Mouse (Mus musculus) neural tube, embryonic 14.5 days (tissue): ENCODE data around the gene Ankdd1a. TPM values are rescaled to one million over a fixed set of nuclear protein-coding genes. Genes with fewer than 3 reads are reported as not detected.

Experiments used
- ATAC-seq: fragments of 200-750 bp; cut with Nextera tagmentation; 2 replicates; pipeline ENCODE4 v1.8.0; 2017; ENCODE audit warnings: low read depth, mild to moderate bottlenecking, moderate TSS enrichment, moderate library complexity
- H3K27ac ChIP-seq: fragments of 300-500 bp; sonication (generic); 2 replicates; pipeline ENCODE4 v1.5.1; 2014; ENCODE audit warnings: low read depth, mild to moderate bottlenecking, control low read depth, low read length, moderate library complexity, mixed read lengths
- H3K27me3 ChIP-seq: fragments of 300-500 bp; sonication (generic); 2 replicates; pipeline ENCODE4 v1.6.1; 2014; ENCODE audit warnings: low read length; ENCODE audit not compliant: control insufficient read depth, insufficient read depth
- H3K36me3 ChIP-seq: fragments of 300-500 bp; sonication (generic); 2 replicates; pipeline ENCODE4 v1.6.1; 2014; ENCODE audit warnings: low read length, mixed read lengths; ENCODE audit not compliant: control insufficient read depth, insufficient read depth
- H3K4me1 ChIP-seq: fragments of 300-500 bp; sonication (generic); 2 replicates; pipeline ENCODE4 v1.6.1; 2014; ENCODE audit warnings: low read length; ENCODE audit not compliant: control insufficient read depth, insufficient read depth
- H3K4me2 ChIP-seq: fragments of 300-500 bp; sonication (generic); 2 replicates; pipeline ENCODE4 v1.6.1; 2014; ENCODE audit warnings: mild to moderate bottlenecking, low read depth, low read length, control low read depth
- H3K4me3 ChIP-seq: fragments of 300-500 bp; sonication (generic); 2 replicates; pipeline ENCODE4 v1.5.1; 2014; ENCODE audit warnings: low read depth, low read length, control low read depth, mixed read lengths
- H3K9ac ChIP-seq: fragments of 300-500 bp; sonication (generic); replicated peaks from 2 replicates; pipeline ENCODE4 v1.6.1; 2014; ENCODE audit warnings: low read depth, mild to moderate bottlenecking, control low read depth, low read length, mixed read lengths
- H3K9me3 ChIP-seq: fragments of 300-500 bp; sonication (generic); 2 replicates; pipeline ENCODE4 v1.6.1; 2016; ENCODE audit warnings: low read length; ENCODE audit not compliant: control insufficient read depth
- WGBS: fragments of 180-500 bp; shearing (Covaris S2); extraction: QIAGEN DNeasy Blood & Tissue Kit; methylation state at CpG from one replicate; pipeline ENCODE4 v1.1.7; 2014; 5-methylcytosine and 5-hydroxymethylcytosine counted together
- polyA plus RNA-seq: library from polyadenylated mRNA; unstranded; fragments of >200 nt; fragmentation: Nextera tagmentation; extraction: Ambion mirVana; gene quantifications from 2 replicates; pipeline ENCODE4 v1.2.1, GENCODE M21; 2014

Ankdd1a gene
- polyA plus RNA-seq = 0.81 and 1.2 TPM in 2 replicates

DNA sequence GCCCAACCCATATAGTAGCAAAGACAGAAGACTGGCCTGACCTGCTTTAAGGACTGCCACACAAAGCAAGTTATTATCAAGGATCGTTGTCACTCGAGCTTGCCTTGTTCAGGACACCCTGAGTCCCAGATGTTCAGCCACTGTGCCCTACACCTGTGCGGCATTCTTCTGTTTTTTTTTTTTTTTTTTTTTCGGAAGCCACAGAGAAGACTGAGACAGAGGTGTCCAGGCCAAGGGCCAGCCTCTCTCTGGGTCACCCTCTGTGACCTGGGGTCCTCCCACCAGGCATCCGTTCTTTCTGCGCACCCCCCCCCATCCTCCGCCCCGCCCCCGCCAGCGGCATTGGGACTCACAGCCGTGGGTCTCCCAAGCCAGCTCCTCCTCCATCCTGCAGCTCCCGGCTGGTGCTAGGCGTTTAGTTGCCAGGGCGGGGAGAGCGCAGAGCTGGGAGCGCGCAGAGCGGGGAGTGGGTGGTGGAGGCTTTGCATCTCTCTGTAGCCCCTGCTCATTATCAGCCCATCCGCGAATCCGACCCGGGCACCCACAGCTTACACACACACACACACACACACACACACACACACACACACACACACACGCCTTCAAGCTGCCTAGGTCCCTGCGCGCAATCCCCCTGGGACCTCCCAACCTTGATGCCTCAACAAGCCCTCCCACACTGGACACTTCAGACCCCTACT, at the start of gene Ankdd1a:
Ankdd1a (minus strand) TSS at position 387 of the 698 bp plus-strand sequence.
- no peaks in the 10 kb centered on the region for H3K9me3 ChIP-seq
- peak; percentile 89 for ATAC-seq
- H3K27ac ChIP-seq = peak within 1 kb of the TSS; percentile 74
- H3K27me3 ChIP-seq = no peaks in the 10 kb centered on the region
- peak within 1 kb of the TSS; percentile 54 for H3K9ac ChIP-seq
- peak within 1 kb of the TSS; percentile 61 for H3K4me2 ChIP-seq
- peak within 1 kb of the TSS; percentile 29 for H3K4me3 ChIP-seq
- H3K4me1 ChIP-seq = no peaks in the 10 kb centered on the region
- H3K36me3 ChIP-seq = no peaks in the 10 kb centered on the region
- 5% methylated on average over 25 of the region's 25 CpGs for WGBS

- 80% methylated on average over 6 of the region's 6 CpGs for WGBS
- no peak overlapping the region for H3K9ac ChIP-seq
- H3K36me3 ChIP-seq = no peaks in the 10 kb centered on the region
- no peaks in the 10 kb centered on the region for H3K4me1 ChIP-seq
- H3K27ac ChIP-seq = no peak overlapping the region
- H3K4me2 ChIP-seq = no peak overlapping the region
- no peak for ATAC-seq
- H3K9me3 ChIP-seq = no peaks in the 10 kb centered on the region
- H3K4me3 ChIP-seq = no peak overlapping the region
- H3K27me3 ChIP-seq = no peaks in the 10 kb centered on the region
These were observed 49.5 kb upstream of the Ankdd1a start for GRCm38 (mm10) chr9:65569491-65569971.

DNA sequence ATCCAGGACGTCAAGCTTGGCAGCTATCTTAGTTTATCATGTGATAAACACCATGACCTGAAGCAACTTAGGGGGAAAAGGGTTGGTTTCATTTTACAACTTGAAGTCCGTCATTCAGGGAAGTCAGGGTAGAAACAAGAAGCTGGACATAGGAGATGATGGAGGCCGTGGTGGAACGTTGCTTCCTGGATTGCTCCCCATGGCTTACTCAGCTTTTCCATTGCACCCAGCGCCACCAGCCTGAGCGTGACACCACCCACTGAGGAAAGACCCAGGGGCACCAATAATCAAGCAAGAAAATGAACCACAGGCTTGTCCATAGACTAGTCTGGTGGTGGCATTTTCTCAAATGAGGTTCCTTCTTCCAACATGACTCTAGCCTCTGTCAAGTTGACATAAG, 48.8 kb upstream of the Ankdd1a start:
- H3K9ac ChIP-seq = no peak overlapping the region
- 92% methylated on average over 6 of the region's 6 CpGs for WGBS
- no peak overlapping the region for H3K27ac ChIP-seq
- ATAC-seq = no peak
- no peaks in the 10 kb centered on the region for H3K4me1 ChIP-seq
- H3K36me3 ChIP-seq = no peaks in the 10 kb centered on the region
- H3K4me2 ChIP-seq = no peak overlapping the region
- no peak overlapping the region for H3K4me3 ChIP-seq
- no peaks in the 10 kb centered on the region for H3K9me3 ChIP-seq
- H3K27me3 ChIP-seq = no peaks in the 10 kb centered on the region

GRCm38 (mm10) chr9:65564698-65565097, 44.7 kb upstream of the Ankdd1a start:
- no peaks in the 10 kb centered on the region for H3K36me3 ChIP-seq
- no peaks in the 10 kb centered on the region for H3K4me1 ChIP-seq
- H3K27me3 ChIP-seq = no peaks in the 10 kb centered on the region
- H3K9ac ChIP-seq = no peak overlapping the region
- H3K4me2 ChIP-seq = no peak overlapping the region
- no peak for ATAC-seq
- 95% methylated on average over 2 of the region's 2 CpGs for WGBS
- H3K27ac ChIP-seq = no peak overlapping the region
- H3K4me3 ChIP-seq = no peak overlapping the region
- H3K9me3 ChIP-seq = no peaks in the 10 kb centered on the region

- no peak overlapping the region for H3K4me3 ChIP-seq
- ATAC-seq = no peak
- H3K36me3 ChIP-seq = no peaks in the 10 kb centered on the region
- H3K27ac ChIP-seq = no peak overlapping the region
- no peak overlapping the region for H3K9ac ChIP-seq
- no peaks in the 10 kb centered on the region for H3K4me1 ChIP-seq
- H3K4me2 ChIP-seq = no peak overlapping the region
- 95% methylated on average over 5 of the region's 5 CpGs for whole genome bisulfite sequencing
- H3K27me3 ChIP-seq = no peaks in the 10 kb centered on the region
- H3K9me3 ChIP-seq = no peaks in the 10 kb centered on the region
These were observed 43.1 kb upstream of the Ankdd1a start for GRCm38 (mm10) chr9:65563073-65563472.

GRCm38 (mm10) chr9:65562081-65562506, 42.1 kb upstream of the Ankdd1a start:
- WGBS = 48% methylated on average over 4 of the region's 4 CpGs
- H3K9me3 ChIP-seq = no peaks in the 10 kb centered on the region
- H3K4me2 ChIP-seq = no peak overlapping the region
- no peaks in the 10 kb centered on the region for H3K36me3 ChIP-seq
- no peak for ATAC-seq
- no peak overlapping the region for H3K4me3 ChIP-seq
- no peaks in the 10 kb centered on the region for H3K27me3 ChIP-seq
- H3K4me1 ChIP-seq = no peaks in the 10 kb centered on the region
- no peak overlapping the region for H3K9ac ChIP-seq
- H3K27ac ChIP-seq = no peak overlapping the region

DNA sequence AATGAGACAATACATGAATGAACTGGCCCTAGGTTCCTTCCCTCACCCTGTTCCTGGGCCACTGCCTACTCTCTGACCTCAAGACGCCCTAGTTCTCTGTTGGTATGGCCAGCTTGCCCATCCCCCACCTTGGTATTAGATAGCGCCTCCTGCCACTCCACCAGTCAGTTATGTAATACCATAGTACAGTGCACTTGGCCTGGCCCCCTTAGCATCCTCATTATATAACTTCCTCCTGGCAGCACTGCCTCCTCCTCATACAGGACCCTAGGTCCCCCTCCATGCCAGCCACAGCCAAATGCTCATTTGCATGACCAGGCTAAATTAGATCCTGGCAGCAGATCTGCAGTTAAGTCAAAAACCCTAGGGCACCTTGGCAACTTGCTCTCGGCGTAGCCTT, 41.0 kb upstream of the Ankdd1a start:
- Histone ChIP-seq H3K9ac (no peak overlapping the region), H3K4me2 (no peak overlapping the region), H3K9me3 (no peaks in the 10 kb centered on the region), H3K36me3 (no peaks in the 10 kb centered on the region), H3K4me1 (no peaks in the 10 kb centered on the region), H3K4me3 (no peak overlapping the region), H3K27ac (no peak overlapping the region), H3K27me3 (no peaks in the 10 kb centered on the region)
- no peak for ATAC-seq
- 82% methylated on average over 4 of the region's 4 CpGs for WGBS

DNA sequence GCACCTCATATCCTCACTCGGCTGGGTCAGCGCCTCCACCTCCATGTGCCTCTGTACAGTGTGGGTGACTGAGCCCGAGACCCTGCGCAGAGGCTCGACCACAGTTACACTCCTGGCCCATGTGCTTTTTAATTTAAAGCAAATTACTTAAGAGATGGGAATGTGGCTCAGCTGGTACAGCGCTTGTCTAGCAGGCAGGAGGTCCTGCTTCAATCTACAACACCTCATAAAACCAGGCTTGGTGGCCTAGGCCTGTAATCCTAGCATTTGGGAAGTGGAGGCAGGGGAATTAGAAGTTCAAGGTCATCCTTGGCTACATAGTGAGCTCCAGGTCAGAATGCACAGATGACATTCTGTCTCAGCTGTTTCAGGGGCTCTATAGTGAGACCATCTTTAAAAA, 38.8 kb upstream of the Ankdd1a start:
- no peak for ATAC-seq
- Histone ChIP-seq H3K9me3 (no peaks in the 10 kb centered on the region), H3K4me2 (no peak overlapping the region), H3K4me3 (no peak overlapping the region), H3K9ac (no peak overlapping the region), H3K27me3 (no peaks in the 10 kb centered on the region), H3K4me1 (no peaks in the 10 kb centered on the region), H3K27ac (no peak overlapping the region), H3K36me3 (no peaks in the 10 kb centered on the region)
- 89% methylated on average over 6 of the region's 6 CpGs for WGBS

- Histone ChIP-seq H3K4me2 (no peak overlapping the region), H3K9ac (no peak overlapping the region), H3K9me3 (no peaks in the 10 kb centered on the region), H3K27me3 (no peaks in the 10 kb centered on the region), H3K36me3 (no peaks in the 10 kb centered on the region), H3K4me1 (no peaks in the 10 kb centered on the region), H3K27ac (no peak overlapping the region), H3K4me3 (no peak overlapping the region)
- no peak for ATAC-seq
- 98% methylated on average over 5 of the region's 5 CpGs for WGBS
These were observed 37.0 kb upstream of the Ankdd1a start for GRCm38 (mm10) chr9:65556979-65557378.
